Mouse (Mus musculus) neural tube, postnatal 0 days (tissue): ENCODE measurements around the gene Dmac2. TPM values are rescaled to one million over a fixed set of nuclear protein-coding genes. Genes with fewer than 3 reads are reported as not detected.

ENCODE experiments used
- polyA plus RNA-seq: library from polyadenylated mRNA; unstranded; fragments of >200 nt; fragmentation: Nextera tagmentation; extraction: Ambion mirVana; gene quantifications from 2 replicates; pipeline ENCODE4 v1.2.1, GENCODE M21; 2015

Dmac2 gene
- polyA plus RNA-seq, result 50.1 and 51.9 TPM in 2 replicates

GRCm38 (mm10) chr7:25618865-25619721 is at the start of gene Dmac2:
Dmac2 (plus strand) TSS chr7:25619414.

DNA sequence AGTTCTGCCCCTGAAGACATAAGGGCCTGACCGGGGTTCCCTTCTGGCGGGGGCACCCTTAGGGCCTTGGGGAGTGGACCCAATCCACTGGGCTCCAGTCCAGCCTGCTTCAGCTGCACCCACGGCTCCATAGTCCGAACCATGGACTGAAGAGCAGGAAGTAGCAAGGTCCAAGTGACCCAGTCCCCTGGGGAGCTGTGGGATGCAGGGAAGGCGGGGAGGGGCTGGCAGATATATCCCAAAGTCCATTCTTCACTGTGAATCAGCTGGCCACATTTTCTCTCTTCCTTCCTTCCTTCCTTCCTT is 3.6 kb upstream of the Dmac2 start, which contains the start of gene Erich4:
Gene Erich4, minus strand, starts transcription at position 187 of the 306 bp plus-strand sequence.

DNA sequence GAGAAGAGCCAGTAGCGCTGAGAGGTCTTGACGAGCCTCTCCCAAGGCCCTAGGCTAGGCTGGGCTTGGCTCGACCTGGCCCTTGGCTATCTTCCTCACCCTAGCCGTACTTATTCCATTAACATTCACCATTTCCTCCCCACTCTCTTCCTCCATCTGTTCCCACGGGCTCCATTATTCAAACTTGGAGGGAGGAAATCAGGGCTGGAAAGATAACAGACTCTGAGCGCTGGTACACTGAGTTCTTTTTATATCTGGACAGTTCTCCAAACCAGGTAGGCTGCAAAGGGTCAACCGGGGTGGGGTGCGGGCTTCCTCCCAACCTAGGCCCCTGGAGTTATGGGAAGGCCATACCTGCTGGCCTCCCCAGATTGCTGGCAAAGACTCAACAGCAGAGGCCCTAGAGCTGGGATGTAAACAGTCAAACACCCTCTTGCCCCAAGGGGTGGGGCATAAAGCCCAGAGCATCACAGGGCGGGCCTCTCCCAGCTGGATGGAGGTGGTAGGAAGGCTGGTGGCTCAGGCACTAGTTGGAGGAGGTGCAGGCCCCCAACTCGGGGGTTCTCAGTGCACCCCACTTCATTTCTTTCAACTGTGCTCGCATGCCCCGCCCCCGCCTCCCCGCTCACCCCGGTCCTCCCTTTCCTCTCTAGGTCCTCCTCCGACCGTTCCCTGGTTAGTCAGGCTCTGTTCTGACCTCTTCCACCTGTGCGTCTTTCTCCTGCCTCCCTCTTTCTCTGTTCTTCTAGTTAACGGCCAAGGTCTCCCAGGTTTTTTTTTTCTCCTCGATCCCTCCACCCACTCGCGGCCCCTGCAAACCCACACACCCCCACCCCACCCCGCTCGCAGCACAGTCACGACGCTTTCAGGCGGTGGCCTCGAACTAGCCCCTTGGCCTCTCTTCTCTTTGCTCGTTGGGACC is 7.6 kb downstream of the Dmac2 start, which contains the start of gene B3gnt8:
Gene B3gnt8, plus strand, starts transcription at position 146 of the 922 bp plus-strand sequence.

GRCm38 (mm10) chr7:25658657-25659472 is 39.7 kb downstream of the Dmac2 start, which contains the start of the genes Bckdha and Exosc5:
Bckdha (minus strand) TSS chr7:25658981.
Exosc5 (plus strand) TSS chr7:25659164.

GRCm38 (mm10) chr7:25674719-25675300 is 55.6 kb downstream of the Dmac2 start, which contains the start of gene Tmem91:
Tmem91 (minus strand) TSS chr7:25675166.

Other genes starting within 250 kb of the Dmac2 start
- gene Cnfn, start 249.7 kb upstream of the Dmac2 start, polyA plus RNA-seq, result not detected in 2 replicates
- gene Lipe, start 220.7 kb upstream of the Dmac2 start, polyA plus RNA-seq, result 9.0 and 9.5 TPM in 2 replicates
- 0.77 and 1.7 TPM in 2 replicates for gene Cxcl17, start 206.5 kb upstream of the Dmac2 start, polyA plus RNA-seq
- gene Ceacam1, start 141.8 kb upstream of the Dmac2 start, polyA plus RNA-seq, result 1.4 and 1.5 TPM in 2 replicates
- 0.15 TPM in 1 of 2 replicates, not detected in the other for gene Ceacam2, start 79.6 kb upstream of the Dmac2 start, polyA plus RNA-seq
- gene Erich4, start 3.5 kb upstream of the Dmac2 start, polyA plus RNA-seq, result not detected in 2 replicates
- gene B3gnt8, start 7.2 kb downstream of the Dmac2 start, polyA plus RNA-seq, result 1.3 and 1.7 TPM in 2 replicates
- gene Bckdha, start 39.6 kb downstream of the Dmac2 start, polyA plus RNA-seq, result 51.5 and 51.7 TPM in 2 replicates
- gene Exosc5, start 39.8 kb downstream of the Dmac2 start, polyA plus RNA-seq, result 33.1 and 37.9 TPM in 2 replicates
- gene Tmem91, start 55.8 kb downstream of the Dmac2 start, polyA plus RNA-seq, result 240 and 246 TPM in 2 replicates
- 48.2 and 49.2 TPM in 2 replicates for gene B9d2, start 61.4 kb downstream of the Dmac2 start, polyA plus RNA-seq
- 1.2 TPM in 2 replicates for gene Tgfb1, start 67.6 kb downstream of the Dmac2 start, polyA plus RNA-seq
- 22.2 and 25.1 TPM in 2 replicates for gene Ccdc97, start 99.7 kb downstream of the Dmac2 start, polyA plus RNA-seq
- 39.3 TPM in 2 replicates for gene Hnrnpul1, start 135.3 kb downstream of the Dmac2 start, polyA plus RNA-seq
- gene Axl, start 169.3 kb downstream of the Dmac2 start, polyA plus RNA-seq, result 37.7 and 38.3 TPM in 2 replicates
- 2.8 and 3.1 TPM in 2 replicates for gene Cyp2s1, start 197.5 kb downstream of the Dmac2 start, polyA plus RNA-seq